Mouse (Mus musculus) cerebellum, postnatal 4 days (tissue): ENCODE data around the gene Farp2.
"Not testable (repeated sequence)": the region's sequence is repeated elsewhere in the genome, so short reads cannot be mapped to it uniquely, and the experiment has no call there.

Experiments used
- DNase-seq, 2 experiments: peaks; one replicate each; pipeline ENCODE4 v3.0.0; 2022; ENCODE audit warnings: low spot score in 2 of 2, mixed read lengths in 1 of 2

Gene Farp2

DNA sequence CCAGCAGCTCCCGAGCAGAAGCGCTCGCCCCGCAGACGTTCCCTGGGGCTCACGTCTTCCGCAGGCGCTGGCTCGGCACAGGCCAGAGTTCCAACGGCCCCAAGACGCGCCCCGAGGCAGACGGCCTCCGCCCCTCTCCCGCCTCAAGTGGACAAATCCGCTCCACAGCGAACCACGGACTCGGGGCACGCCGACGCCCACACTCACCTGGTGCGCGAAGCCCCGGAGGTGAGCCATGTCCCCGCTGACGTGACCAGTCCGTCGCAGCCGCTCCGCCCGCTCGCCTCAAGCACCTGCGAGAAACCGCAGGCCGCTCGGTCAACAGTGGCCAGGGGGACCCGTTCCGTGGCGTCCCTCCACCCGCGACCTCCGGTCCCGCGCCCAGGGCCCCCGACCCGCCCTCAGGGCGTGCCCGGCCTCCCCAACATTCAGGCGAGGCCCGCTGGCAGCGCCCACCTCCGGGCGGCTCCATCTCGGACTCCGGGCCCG lies 123.3 kb downstream of the Farp2 start:
- DNase-seq: peak in 1 of 2 experiments; percentile 37

GRCm38 (mm10) chr1:93635580-93636192 lies 123.8 kb downstream of the Farp2 start:
- DNase-seq: peak; percentile 89 to 95

DNA sequence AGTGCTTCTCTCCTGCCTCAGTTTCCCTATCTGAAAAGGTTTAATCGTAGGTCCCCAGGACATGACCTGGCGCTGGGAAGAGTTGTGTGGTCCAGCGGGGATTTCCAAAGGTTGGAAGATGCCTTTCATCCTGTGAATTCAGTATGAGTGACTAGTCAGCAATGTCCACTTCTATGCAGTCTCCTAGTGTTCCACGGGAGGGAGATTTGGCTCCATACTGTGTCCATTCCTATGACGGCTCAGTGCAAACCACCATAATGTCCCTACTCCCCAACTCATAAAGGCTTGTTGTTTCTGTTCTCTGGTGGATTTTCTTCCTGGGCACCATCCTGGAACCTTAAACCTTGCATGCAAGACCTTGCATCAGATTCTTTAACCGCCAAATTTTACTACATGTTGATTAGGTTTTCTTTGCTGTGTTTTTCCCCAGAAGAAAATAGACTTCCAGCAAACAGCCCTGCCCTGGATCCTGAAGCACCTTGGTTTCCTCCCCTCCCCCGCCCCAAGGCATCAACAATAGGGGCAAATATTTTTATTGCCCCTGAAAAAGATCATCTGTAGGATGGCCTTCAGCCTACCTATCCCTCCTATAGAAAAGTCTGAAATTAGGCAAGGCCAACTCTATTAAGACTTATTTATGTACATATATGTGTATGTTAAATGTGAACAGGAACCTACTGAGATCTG lies 124.5 kb downstream of the Farp2 start:
- no peak for DNase-seq

DNA sequence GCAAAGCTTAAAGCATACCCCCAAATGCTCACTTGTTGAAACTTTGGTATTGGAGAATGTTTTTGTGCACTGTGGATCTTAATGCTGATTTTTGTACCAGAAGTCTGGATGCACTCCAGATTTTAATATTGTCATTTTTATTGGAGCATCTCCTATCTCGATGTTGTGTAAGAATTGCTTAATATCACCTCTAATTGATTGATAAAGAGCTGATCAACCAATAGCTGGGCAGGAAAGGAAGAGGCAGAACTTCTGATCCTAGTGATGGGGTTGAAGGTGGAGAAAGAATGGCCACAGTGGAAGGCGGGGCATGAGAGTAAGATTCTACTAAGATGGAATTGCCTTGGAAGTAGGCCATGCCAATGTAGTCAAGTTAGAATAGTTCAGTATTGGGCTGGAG lies 130.1 kb downstream of the Farp2 start:
- DNase-seq: no peak

DNA sequence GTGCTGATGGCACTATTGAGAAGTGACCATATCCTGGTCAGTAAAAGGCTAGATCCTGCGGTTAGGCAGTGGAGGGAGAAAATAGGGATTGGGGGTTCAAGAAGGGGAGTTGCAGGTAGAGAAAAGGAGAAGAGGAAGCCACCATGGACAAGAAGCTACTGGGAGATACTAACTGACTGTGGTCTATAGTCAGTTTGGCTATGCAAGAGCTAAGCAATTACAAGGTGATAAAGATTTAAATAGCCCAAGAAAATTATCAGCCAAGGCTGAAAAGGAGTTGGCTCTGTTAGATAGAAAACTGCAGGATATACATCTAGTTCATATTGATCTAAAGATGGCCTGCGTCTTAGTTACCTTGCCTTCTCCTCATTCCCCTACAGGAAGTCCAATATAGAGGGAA lies 130.8 kb downstream of the Farp2 start:
- no peak for DNase-seq

DNA sequence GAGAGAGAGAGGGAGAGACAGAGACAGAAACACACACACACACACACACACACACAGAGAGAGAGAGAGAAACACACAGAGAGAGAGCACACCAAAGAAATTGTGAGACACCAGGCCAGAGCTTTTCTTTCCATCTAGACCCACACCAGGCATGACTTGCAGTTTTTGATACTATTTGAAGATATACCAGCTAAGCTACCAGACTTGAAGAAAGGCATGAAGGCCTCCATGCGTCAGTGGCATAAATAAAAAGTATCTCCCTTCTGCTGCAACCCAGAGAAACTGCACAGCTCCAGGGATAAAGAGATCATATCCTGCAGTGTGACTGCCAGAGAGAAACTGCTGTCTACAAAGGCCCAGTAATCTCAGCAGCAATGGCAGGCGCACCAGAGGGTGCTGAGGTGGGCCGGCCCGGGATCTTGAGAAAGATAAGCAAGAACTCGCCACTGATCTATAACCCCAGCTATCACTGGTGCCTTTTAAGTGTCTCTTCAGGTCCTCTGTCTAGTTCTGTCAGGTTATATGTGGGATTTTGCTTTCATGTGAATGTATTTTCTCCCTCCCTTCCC lies 137.8 kb downstream of the Farp2 start:
- DNase-seq: no peak

DNA sequence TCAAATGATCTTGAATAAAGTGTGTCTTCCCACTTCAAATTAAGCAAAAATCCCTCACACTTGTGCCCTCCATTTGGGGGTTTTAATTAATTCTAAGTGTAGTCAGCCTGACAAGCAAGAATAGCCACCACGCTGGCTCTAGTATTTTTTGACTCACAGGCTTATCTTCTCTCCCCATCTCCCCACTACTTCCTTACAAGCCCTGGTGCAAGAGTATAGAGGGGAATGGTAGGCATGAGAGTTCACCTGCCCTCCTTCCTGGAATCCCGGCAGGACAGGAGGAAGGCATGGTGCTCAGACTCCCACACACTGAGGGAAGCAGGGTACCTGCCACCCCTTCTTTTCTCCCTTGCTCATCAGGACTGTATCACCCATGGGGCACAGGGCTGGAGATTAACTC lies 142.4 kb downstream of the Farp2 start:
- no peak for DNase-seq

DNA sequence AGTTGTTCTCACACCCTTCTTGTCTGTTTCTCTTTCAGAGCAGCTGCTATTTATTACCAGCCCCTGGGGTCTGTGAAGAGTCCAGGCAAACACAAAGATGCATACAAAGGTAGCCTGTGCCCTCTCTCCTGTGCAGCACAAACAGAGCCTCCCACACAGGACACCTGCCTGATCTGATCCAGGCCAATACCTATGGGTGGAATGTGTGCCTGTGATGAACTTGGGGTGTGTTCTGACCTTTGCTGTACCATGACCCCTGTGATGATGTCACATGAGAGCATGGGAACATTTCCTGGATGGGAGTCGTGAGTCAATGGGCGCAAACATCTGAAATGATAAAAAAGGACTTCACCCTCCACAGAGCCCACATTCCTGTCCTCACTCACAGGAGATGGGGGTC lies 142.9 kb downstream of the Farp2 start:
- no peak for DNase-seq

GRCm38 (mm10) chr1:93656325-93657024 lies 144.6 kb downstream of the Farp2 start:
- no peak for DNase-seq

- no peak for DNase-seq
Observed at GRCm38 (mm10) chr1:93657025-93657360, 145.1 kb downstream of the Farp2 start.

- DNase-seq: not testable (repeated sequence)
Observed at GRCm38 (mm10) chr1:93658559-93658958, 146.7 kb downstream of the Farp2 start, which contains the start of gene Stk25. TSS of gene Stk25 (minus strand) at chr1:93658659.

DNA sequence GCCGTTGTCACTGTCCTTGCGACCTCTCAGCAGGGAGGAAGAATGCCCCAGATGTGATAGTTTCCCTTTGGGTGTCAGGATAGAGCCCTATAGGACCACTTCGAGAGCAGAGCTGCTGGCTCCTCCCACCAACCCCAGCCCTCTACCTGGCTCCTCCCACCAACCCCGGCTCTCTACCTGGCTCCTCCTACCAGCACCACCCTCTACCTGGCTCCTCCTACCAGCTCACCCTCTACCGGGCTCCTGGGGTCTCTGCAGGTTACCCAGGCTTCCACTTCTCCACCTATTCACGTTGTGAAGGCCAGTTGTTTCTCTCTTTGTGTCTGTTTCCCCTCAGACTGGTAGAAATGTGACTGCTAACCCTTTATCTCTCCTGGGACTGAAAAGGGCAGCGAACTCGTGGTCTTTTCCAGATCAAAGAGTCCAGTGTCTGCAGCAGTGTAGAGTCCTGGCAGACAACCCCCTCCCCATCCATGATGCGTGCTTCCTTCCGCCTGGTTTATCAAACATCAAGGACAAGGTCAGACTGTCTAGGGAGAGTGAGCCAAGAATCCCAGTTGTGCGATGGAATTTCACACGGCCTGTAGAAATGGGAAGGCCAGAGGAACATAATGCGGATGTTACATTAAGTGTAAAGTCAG lies 156.0 kb downstream of the Farp2 start:
- DNase-seq: no peak

- DNase-seq: peak; percentile 46 to 79
Observed at GRCm38 (mm10) chr1:93668791-93669548, 157.1 kb downstream of the Farp2 start.

GRCm38 (mm10) chr1:93669941-93670340 lies 158.1 kb downstream of the Farp2 start:
- DNase-seq: no peak
